Mouse (Mus musculus) megakaryocyte-erythroid progenitor cell, adult 5-6 weeks (primary cell): Measurements from ENCODE around the gene Dlg1. TPM values are rescaled to one million over a fixed set of nuclear protein-coding genes. Genes with fewer than 3 reads are reported as not detected.
"Not testable (repeated sequence)": the region's sequence is repeated elsewhere in the genome, so short reads cannot be mapped to it uniquely, and the experiment has no call there.

Experiments
- ATAC-seq: replicated peaks from 2 replicates; pipeline ENCODE4 v1.8.0; 2016; ENCODE audit warnings: mild to moderate bottlenecking, inconsistent platforms; ENCODE audit not compliant: severe bottlenecking, poor library complexity, low FRiP score, low TSS enrichment
- total RNA-seq, 2 experiments: library from RNA; stranded (forward) in 1 of 2; stranded (reverse) in 1 of 2; fragments of 200-1000, 215-1000 nt in 1 of 2; fragments of >200 nt in 1 of 2; fragmentation: Nextera tagmentation in 1 of 2; gene quantifications; 2 replicates each; pipeline ENCODE4 v1.2.3; 2014 to 2017

The Dlg1 gene
- total RNA-seq, 2 experiments from 2014 or later: 45.4 to 52.3 TPM

DNA sequence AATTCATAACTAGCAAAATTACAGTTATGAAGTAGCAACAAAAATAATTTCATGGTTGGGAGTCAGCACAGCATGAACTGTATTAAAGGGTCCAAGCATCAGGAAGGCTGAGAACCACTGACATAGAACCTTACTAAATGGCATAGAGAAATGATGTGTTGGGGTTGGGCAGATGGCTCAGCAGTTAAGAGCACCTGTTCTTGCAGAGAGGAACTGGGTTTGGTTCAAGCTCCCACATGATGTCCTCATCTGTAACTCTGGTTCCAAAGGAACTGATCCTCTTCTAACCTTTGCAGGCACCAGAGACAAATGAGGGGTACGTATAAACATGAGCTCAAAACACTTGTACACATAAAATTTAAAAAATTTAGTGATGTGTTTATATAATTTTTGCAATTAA is 59.7 kb downstream of the Dlg1 start:
- no peak for ATAC-seq

DNA sequence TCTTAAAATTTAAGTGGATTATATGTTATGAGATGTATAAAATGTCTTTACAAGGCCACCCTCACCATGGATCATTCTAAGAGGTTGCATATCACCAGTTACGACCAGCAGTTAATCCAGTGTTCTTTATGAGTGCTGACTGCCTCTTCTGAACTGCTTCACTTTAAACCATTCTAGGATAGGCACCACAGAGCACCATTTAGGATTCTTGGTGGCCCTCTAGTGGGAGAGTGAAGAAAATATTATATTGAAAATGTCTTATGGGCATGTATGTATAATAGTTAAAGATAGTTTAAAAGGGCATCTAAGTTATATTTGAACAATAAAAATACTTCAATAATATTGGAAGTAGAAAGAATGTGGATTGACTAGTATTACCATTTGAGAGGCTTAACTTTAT is 60.9 kb downstream of the Dlg1 start:
- peak; percentile 65; the same call in 1 of the 2 replicates for ATAC-seq

DNA sequence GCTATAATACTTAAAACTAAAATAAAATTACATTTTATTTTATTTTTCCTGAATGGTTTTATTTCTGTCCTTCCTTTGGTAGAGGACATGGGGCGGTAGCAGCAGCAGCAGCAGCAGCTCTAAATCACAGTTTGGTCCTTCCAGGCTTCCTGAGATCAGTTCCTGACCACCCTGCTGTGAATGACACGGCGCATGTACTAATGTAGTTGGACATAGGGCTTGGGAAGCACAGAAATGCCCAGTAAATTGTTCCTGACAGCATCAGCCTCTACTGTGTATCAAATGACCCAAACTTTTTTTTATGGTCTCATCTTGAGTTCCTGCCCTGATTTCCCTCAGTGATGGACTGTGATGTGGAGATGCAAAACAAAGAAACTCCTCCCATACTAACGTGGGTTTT is 61.6 kb downstream of the Dlg1 start:
- ATAC-seq: no peak

DNA sequence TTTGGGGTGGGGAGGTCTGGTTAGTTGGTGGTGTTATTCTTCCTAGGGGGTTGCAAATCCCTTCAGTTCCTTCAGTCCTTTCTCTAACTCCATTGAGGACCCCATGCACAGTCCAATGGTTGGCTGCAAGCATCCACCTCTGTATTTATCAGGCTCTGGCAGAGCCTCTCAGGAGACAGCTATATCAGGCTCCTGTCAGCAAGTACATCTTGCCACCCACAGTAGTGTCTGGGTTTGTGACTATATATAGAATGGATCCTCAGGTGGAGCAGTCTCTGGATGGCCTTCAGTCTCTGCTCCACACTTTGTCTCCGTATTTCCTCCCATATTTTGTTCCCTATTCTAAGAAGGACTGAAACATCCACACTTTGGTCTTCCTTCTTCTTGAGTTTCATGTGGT is 67.7 kb downstream of the Dlg1 start:
- not testable (repeated sequence) for ATAC-seq

GRCm38 (mm10) chr16:31737081-31737480 is 73.8 kb downstream of the Dlg1 start:
- ATAC-seq: no peak

GRCm38 (mm10) chr16:31737761-31738160 is 74.5 kb downstream of the Dlg1 start:
- no peak for ATAC-seq

DNA sequence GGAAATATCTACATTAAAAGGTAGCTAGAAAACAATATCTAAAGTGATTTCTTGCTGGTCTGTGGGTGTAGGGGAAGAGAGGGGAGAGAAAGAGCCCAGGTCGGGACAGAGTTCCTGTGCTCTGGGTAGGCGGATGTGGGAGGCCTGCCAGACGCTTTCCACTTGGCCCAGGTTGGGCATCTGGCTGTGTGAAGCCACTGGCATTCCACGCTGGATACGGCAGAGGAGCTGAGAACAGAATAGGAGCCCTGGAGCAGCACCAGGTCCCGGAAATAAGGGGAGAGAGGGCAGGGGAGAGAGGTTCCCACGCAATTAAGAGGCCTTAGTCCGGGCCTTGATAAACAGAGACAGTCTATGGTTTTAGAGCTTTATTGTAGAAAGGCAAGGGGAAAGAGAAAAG is 77.0 kb downstream of the Dlg1 start:
- no peak for ATAC-seq

DNA sequence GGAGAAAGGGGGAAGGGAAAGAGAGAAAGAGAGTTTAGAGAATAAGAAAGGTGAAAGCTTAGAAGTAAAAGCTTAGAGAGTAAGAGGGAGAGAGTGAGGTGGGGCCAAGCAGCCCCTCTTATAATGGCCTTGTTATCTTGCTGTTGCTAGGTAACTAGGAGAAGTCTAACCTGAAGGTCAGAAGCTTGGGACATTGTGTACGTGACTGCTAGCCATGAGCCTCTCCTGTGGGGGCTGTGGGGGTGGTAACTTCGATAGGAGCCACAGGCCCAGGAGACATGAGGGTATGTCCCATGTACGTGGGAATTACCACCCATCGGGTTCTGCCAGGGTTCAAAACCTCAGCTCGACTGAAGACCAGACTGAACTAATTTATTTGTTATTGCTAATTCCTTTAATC is 77.5 kb downstream of the Dlg1 start:
- ATAC-seq: no peak

DNA sequence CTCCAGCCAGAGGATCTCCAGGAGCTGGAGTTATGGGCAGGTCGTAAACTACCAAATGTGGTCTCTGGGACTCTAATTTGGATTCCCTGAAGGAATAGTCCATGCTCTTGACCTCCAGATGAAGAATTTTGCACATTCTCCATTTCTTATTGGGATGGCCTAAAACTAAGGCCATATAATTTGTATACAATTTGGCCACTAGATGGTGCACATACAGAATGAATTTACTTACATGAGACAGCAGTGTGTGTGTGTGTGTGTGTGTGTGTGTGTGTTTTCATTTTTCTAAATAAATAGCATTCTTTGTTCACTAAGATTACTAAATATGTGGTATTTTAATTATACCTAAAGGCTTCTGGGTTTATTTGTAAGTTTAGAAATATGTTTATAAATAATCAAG is 87.3 kb downstream of the Dlg1 start:
- ATAC-seq: no peak

DNA sequence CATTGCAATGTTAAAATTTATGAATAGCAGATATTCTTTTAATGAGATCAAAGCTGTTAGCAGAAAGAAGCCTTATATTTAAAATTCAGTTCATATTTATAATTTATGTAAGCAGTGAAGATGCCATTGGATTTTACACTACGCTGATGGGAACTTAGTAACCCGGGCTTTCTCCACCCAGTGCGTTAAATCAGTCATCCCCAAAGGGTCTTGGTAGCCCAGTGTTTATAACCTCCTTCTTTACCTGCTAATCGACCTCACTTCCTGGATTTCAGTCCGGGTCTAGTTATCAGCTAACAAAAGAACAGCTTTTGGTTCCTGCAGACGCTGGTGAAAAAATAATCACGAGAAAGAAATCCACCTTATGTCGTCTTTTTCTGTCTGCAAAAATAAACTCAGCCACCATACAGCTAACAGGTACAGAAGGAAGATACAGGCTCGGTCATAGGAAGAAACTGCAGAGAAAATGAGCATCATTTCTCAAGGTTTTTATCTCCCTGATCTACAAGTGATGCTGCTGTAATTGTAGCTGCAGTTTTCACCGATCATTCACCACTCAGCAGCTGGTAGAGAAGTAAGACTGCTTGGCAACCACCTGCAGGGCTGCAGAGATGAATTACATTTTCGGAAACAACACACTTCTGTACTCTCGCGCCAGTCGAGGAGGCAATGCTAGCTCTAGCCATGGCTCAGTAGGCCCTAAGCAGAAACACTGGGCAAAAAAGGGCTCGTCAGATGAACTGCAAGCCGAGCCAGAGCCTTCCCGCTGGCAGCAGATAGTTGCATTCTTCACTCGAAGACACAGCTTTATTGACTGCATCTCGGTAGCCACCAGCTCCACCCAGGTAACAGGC is 91.2 kb downstream of the Dlg1 start:
- no peak for ATAC-seq

DNA sequence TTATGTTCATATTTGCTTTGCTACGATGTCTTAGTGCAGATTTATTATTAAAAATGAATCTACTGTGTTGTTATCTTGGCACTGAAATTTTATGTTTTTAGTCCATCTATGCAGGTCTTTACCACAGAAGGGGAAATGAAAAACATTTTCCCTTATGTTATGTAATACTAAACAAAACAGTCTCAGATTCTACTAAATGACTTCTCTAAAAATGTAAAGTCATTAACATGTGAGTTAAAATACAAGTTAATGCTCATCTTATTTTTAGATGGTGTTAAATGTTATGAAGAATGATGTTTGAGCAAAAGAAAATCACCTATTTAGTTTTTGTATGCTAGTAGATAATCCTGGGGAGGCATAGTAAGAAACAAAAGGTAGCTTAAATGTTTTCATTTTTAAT is 91.8 kb downstream of the Dlg1 start:
- no peak for ATAC-seq

GRCm38 (mm10) chr16:31756436-31756835 is 93.2 kb downstream of the Dlg1 start:
- no peak for ATAC-seq

DNA sequence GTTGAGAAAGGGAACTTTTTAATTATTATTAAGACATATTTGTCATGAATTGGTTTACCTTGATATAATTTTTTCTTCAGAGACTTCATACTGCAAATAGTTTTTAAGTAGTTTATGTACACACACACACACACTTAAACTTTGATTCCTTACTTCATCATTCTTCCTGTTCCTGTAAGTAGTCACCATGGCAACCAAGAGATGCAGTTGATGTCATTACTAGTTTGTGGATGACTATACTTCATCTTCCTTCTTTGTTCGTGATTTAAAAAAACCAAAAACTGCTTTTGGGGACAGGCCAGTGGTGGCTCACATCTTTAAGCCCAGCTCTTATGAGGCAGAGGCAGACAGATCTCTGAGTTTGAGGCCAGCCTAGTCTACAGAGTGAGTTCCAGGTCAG is 94.4 kb downstream of the Dlg1 start:
- ATAC-seq: no peak

GRCm38 (mm10) chr16:31759416-31759815 is 96.2 kb downstream of the Dlg1 start:
- no peak for ATAC-seq

DNA sequence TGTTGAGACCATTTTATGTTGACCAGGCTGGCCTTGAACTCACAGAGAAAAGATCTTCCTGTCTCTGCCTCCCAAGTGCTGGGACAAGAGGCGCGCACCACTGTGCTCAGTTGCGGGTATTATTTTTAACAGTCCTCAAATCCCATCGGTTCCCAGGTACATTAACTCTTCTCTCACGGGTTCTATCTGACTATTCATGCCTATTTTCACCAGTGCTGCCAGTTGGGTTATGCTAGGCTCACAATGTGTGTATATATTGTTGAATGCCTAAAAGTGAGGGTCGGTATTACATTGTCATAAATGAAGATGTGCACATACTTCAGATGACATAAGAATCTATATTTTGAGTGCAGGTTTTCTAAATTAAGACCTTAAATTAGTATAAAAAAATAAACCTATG is 103.1 kb downstream of the Dlg1 start:
- ATAC-seq: no peak

DNA sequence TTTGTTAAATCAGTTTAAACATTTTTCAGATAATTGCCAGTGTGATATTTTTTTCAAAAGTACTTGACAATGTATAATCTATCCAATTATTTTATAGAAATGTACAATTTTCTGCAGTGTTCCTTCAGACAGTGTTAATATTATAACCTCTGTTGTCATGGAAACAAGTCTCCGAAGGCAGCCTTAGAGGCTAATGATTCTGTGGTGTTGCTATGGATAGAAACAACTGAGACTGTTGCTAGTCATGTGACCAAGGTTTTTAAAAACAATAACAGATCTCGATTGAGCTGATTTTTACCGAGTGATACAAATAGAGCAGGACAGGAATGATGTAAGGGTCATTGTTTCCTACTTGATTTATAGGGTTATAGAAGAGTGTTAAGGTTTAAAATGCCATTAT is 103.5 kb downstream of the Dlg1 start:
- no peak for ATAC-seq

- no peak for ATAC-seq
Observed at GRCm38 (mm10) chr16:31775924-31776323, 112.7 kb downstream of the Dlg1 start.

- no peak for ATAC-seq
Observed at GRCm38 (mm10) chr16:31781015-31781414, 117.8 kb downstream of the Dlg1 start.

GRCm38 (mm10) chr16:31790056-31790455 is 126.8 kb downstream of the Dlg1 start:
- ATAC-seq: no peak

DNA sequence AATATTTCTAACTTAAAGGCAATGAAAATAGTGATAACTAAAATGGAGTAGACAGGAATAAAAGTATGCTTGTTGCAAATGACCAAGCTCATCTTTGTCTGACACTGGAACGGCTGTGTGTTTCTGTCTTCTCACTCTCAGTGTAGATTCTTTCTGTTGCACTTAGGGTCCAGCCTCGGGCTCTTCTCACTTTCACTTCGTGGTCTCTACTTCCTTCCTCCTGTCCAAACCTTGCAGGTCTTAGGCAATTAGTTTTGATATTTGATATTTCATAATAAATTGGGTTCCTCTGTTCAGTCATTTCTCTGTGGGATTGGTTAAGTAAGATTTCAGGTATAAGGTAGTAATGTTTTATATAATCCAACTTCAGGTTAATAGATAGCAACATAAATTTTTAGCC is 140.4 kb downstream of the Dlg1 start:
- ATAC-seq: no peak

- no peak for ATAC-seq
Observed at GRCm38 (mm10) chr16:31826049-31826448, 162.8 kb downstream of the Dlg1 start.

GRCm38 (mm10) chr16:31830726-31831125 is 167.5 kb downstream of the Dlg1 start:
- ATAC-seq: no peak
